Comparison of ENCODE assay signal across 12 mouse cellular contexts in the genomic region with DNA sequence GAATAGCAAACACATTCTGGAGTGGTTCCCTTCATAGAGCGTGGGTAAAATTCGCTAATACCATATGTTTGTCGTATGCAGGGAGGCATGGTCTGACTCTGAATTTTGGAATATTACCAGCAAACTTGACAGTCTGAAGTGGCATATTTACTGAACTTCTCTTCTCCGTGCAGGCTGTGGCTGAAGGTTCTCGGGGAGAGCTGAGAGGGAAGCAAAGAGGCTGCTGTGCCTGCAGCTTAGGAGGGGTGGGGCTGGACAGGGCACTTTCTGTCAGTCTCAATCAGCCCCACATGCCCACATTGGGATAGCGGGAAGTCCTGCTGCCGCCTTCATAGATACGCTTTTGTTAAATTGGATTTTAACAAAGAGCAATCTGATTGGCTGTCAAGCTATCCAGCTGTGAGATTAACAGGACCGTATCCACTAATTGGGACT.
A peak's percentile ranks its signal among the peaks of the same experiment; 100 is the strongest.
DNase-seq lines count a peak whose midpoint lies in the region; ATAC-seq and TF ChIP-seq lines count a peak whose summit lies in the region.
"Had no signal": no experiment of that assay in that cellular context is flagged by ENCODE, and none has a peak within 500 bp of the region (broad histone marks: within the 10 kb centered on the region; RNA-seq: fewer than 3 reads in every experiment).

No protein-coding gene starts in this region.

- no peaks in the 10 kb centered on the region for H3K4me1 ChIP-seq in intestine, embryonic 14.5 days (replicated peaks; ENCODE audit: control insufficient read depth, insufficient read depth, low read length)
- no peaks in the 10 kb centered on the region for H3K4me1 ChIP-seq in intestine, postnatal 0 days (replicated peaks; ENCODE audit: control insufficient read depth, insufficient read depth, low read length)
- peaks cover 14% of the 10 kb centered on the region for H3K4me1 ChIP-seq in forebrain, embryonic 13.5 days
- peaks cover 5% of the 10 kb centered on the region; the same call in 1 of the 2 replicates for H3K4me1 ChIP-seq in limb, embryonic 13.5 days
- no peaks in the 10 kb centered on the region for H3K4me1 ChIP-seq in neural tube, embryonic 15.5 days

- no peak overlapping the region; the same call in 1 of the 2 replicates for H3K27ac ChIP-seq in intestine, embryonic 14.5 days (ENCODE audit: low read depth)
- no peak overlapping the region for H3K27ac ChIP-seq in intestine, postnatal 0 days (ENCODE audit: low read depth, low read length)
- no peak overlapping the region for H3K27ac ChIP-seq in forebrain, embryonic 13.5 days
- no peak overlapping the region for H3K27ac ChIP-seq in limb, embryonic 13.5 days
- no peak overlapping the region for H3K27ac ChIP-seq in neural tube, embryonic 15.5 days (replicated peaks)
- H3K27ac ChIP-seq: liver, embryonic 14.5 days had no signal

- no peak overlapping the region for H3K4me3 ChIP-seq in intestine, embryonic 14.5 days (ENCODE audit: low read depth, low read length)
- no peak overlapping the region for H3K4me3 ChIP-seq in intestine, postnatal 0 days (ENCODE audit: low read depth, low read length)
- H3K4me3 ChIP-seq in forebrain, embryonic 13.5 days: no peak overlapping the region
- H3K4me3 ChIP-seq in limb, embryonic 13.5 days: no peak overlapping the region
- no peak overlapping the region for H3K4me3 ChIP-seq in neural tube, embryonic 15.5 days (replicated peaks)

- 50% methylated on average over 9 of the region's 9 CpGs for WGBS in intestine, embryonic 14.5 days
- WGBS in intestine, postnatal 0 days: 73% methylated on average over 9 of the region's 9 CpGs
- WGBS in forebrain, embryonic 13.5 days: 19% methylated on average over 9 of the region's 9 CpGs
- 48% methylated on average over 9 of the region's 9 CpGs for WGBS in limb, embryonic 13.5 days
- WGBS in neural tube, embryonic 15.5 days: 71% methylated on average over 9 of the region's 9 CpGs

- no peaks in the 10 kb centered on the region for H3K9me3 ChIP-seq in intestine, embryonic 14.5 days (ENCODE audit: control insufficient read depth, low read length)
- no peaks in the 10 kb centered on the region for H3K9me3 ChIP-seq in intestine, postnatal 0 days (ENCODE audit: control insufficient read depth)
- no peaks in the 10 kb centered on the region for H3K9me3 ChIP-seq in forebrain, embryonic 13.5 days (replicated peaks)
- H3K9me3 ChIP-seq in limb, embryonic 13.5 days: no peaks in the 10 kb centered on the region
- no peaks in the 10 kb centered on the region for H3K9me3 ChIP-seq in neural tube, embryonic 15.5 days (replicated peaks)

- ATAC-seq in intestine, embryonic 14.5 days (replicated peaks; ENCODE audit: low FRiP score, low TSS enrichment, low read depth): no peak
- no peak for ATAC-seq in intestine, postnatal 0 days
- ATAC-seq in forebrain, embryonic 13.5 days: peak; percentile 91
- no peak for ATAC-seq in limb, embryonic 13.5 days (ENCODE audit: low FRiP score, low read depth)
- no peak for ATAC-seq in activated CD4-positive, CD25-positive, alpha-beta regulatory T cell, adult 4 months
- no peak for ATAC-seq in neural tube, embryonic 15.5 days (ENCODE audit: low FRiP score)

- no peak for TF ChIP-seq CTCF in intestine, postnatal 0 days (IDR thresholded peaks at IDR 0.05; ENCODE audit: low read depth)
- no peak for TF ChIP-seq CTCF in brain, embryonic 14.5 days (IDR thresholded peaks at IDR 0.05; ENCODE audit: borderline replicate concordance, extremely low read depth, insufficient read depth, insufficient read length)

- no peak overlapping the region for H3K4me2 ChIP-seq in intestine, embryonic 14.5 days (ENCODE audit: low read length)
- H3K4me2 ChIP-seq in intestine, postnatal 0 days (replicated peaks; ENCODE audit: low read depth): no peak overlapping the region
- H3K4me2 ChIP-seq in forebrain, embryonic 13.5 days: peak overlapping the region; percentile 41
- peak overlapping the region; percentile 17 for H3K4me2 ChIP-seq in limb, embryonic 13.5 days (replicated peaks)
- H3K4me2 ChIP-seq in neural tube, embryonic 15.5 days: no peak overlapping the region

- no peaks in the 10 kb centered on the region for H3K27me3 ChIP-seq in intestine, embryonic 14.5 days (replicated peaks; ENCODE audit: control insufficient read depth, insufficient read depth, low read length)
- no peaks in the 10 kb centered on the region for H3K27me3 ChIP-seq in intestine, postnatal 0 days (replicated peaks; ENCODE audit: control insufficient read depth, insufficient read depth, low read length)
- H3K27me3 ChIP-seq in forebrain, embryonic 13.5 days: no peaks in the 10 kb centered on the region
- H3K27me3 ChIP-seq in limb, embryonic 13.5 days: no peaks in the 10 kb centered on the region
- no peaks in the 10 kb centered on the region for H3K27me3 ChIP-seq in neural tube, embryonic 15.5 days (replicated peaks)

- DNase-seq in intestine, embryonic 14.5 days (ENCODE audit: low spot score): peak; percentile 52
- peak; percentile 79 for DNase-seq in brain, embryonic 14.5 days (ENCODE audit: low read depth)
- no peak for DNase-seq in thymus, postnatal 36 days
- DNase-seq: adrenal gland, postnatal 25 days; cerebellum, adult 18-20 months; kidney, adult 2 months had no signal

- no peaks in the 10 kb centered on the region for H3K36me3 ChIP-seq in intestine, embryonic 14.5 days (ENCODE audit: control insufficient read depth, insufficient read depth, low read length)
- H3K36me3 ChIP-seq in intestine, postnatal 0 days (ENCODE audit: control insufficient read depth, insufficient read depth): no peaks in the 10 kb centered on the region
- H3K36me3 ChIP-seq in forebrain, embryonic 13.5 days (ENCODE audit: poor library complexity, severe bottlenecking): no peaks in the 10 kb centered on the region
- H3K36me3 ChIP-seq in limb, embryonic 13.5 days: no peaks in the 10 kb centered on the region
- no peaks in the 10 kb centered on the region for H3K36me3 ChIP-seq in neural tube, embryonic 15.5 days

- no peak overlapping the region for H3K9ac ChIP-seq in intestine, embryonic 14.5 days (ENCODE audit: low read length)
- H3K9ac ChIP-seq in intestine, postnatal 0 days (ENCODE audit: low read depth, low read length): no peak overlapping the region
- no peak overlapping the region for H3K9ac ChIP-seq in forebrain, embryonic 13.5 days
- no peak overlapping the region for H3K9ac ChIP-seq in limb, embryonic 13.5 days
- no peak overlapping the region for H3K9ac ChIP-seq in neural tube, embryonic 15.5 days (replicated peaks)
- H3K9ac ChIP-seq: liver, embryonic 14.5 days had no signal

- TF ChIP-seq POLR2A in brain, embryonic 14.5 days (IDR thresholded peaks at IDR 0.05; ENCODE audit: borderline replicate concordance, extremely low read depth, insufficient read depth, insufficient read length, poor library complexity, severe bottlenecking): no peak

Comparison
In these comparisons a context has a peak if more than half of its experiments do, and no peak if none do; other contexts are left out.
1. DNase-seq: peak in intestine, embryonic 14.5 days (single experiment) and brain, embryonic 14.5 days (single experiment); none in thymus, postnatal 36 days (0 of 2).
2. H3K4me2 ChIP-seq: peak in forebrain, embryonic 13.5 days (single experiment) and limb, embryonic 13.5 days (single experiment); none in intestine, embryonic 14.5 days (single experiment), intestine, postnatal 0 days (single experiment) and neural tube, embryonic 15.5 days (single experiment).